Mouse (Mus musculus) liver, postnatal 0 days (tissue): ENCODE results near the gene Sgo2b. TPM values are rescaled to one million over a fixed set of nuclear protein-coding genes. Genes with fewer than 3 reads are reported as not detected.

Source experiments
- ATAC-seq: fragments of 200-750 bp; cut with Nextera tagmentation; 2 replicates; pipeline ENCODE4 v1.8.0; 2017; ENCODE audit warnings: mild to moderate bottlenecking, moderate library complexity
- DNase-seq: peaks from one replicate; pipeline ENCODE4 v3.0.0-alpha.2; 2016
- H3K27ac ChIP-seq: fragments of 300-500 bp; sonication (generic); 2 replicates; pipeline ENCODE4 v1.5.1; 2014; ENCODE audit warnings: antibody characterized with exemption, moderate library complexity, mild to moderate bottlenecking, low read depth
- H3K27me3 ChIP-seq: fragments of 300-500 bp; sonication (generic); 2 replicates; pipeline ENCODE4 v1.6.1; 2014; ENCODE audit warnings: low read length, control low read depth, mixed read lengths; ENCODE audit not compliant: insufficient read depth
- H3K36me3 ChIP-seq: fragments of 300-500 bp; sonication (generic); replicated peaks from 2 replicates; pipeline ENCODE4 v1.6.1; 2014; ENCODE audit warnings: mild to moderate bottlenecking, control low read depth, low read length, moderate library complexity, mixed read lengths; ENCODE audit not compliant: insufficient read depth
- H3K4me1 ChIP-seq: fragments of 300-500 bp; sonication (generic); 2 replicates; pipeline ENCODE4 v1.6.1; 2014; ENCODE audit warnings: antibody characterized with exemption, mild to moderate bottlenecking, control low read depth; ENCODE audit not compliant: insufficient read depth
- H3K4me2 ChIP-seq: fragments of 300-500 bp; sonication (generic); 2 replicates; pipeline ENCODE4 v1.6.1; 2014; ENCODE audit warnings: low read depth, mild to moderate bottlenecking, low read length, moderate library complexity, mixed read lengths
- H3K4me3 ChIP-seq: fragments of 300-500 bp; sonication (generic); 2 replicates; pipeline ENCODE4 v1.5.1; 2014; ENCODE audit warnings: low read depth, low read length
- H3K9ac ChIP-seq: fragments of 300-500 bp; sonication (generic); replicated peaks from 2 replicates; pipeline ENCODE4 v1.6.1; 2014; ENCODE audit warnings: mild to moderate bottlenecking, moderate library complexity
- H3K9me3 ChIP-seq: fragments of 300-500 bp; sonication (generic); 2 replicates; pipeline ENCODE4 v1.6.1; 2016; ENCODE audit warnings: mild to moderate bottlenecking, control low read depth, low read length, mixed read lengths
- CTCF ChIP-seq: sonication (generic); IDR thresholded peaks from 2 replicates; pipeline ENCODE4 v1.5.1; 2016; ENCODE audit warnings: antibody characterized with exemption, low read depth
- EP300 ChIP-seq: IDR thresholded peaks from 2 replicates; pipeline ENCODE4 v1.6.1; 2016; ENCODE audit warnings: antibody characterized with exemption, low read depth, mild to moderate bottlenecking
- WGBS: fragments of 180-500 bp; shearing (Covaris S2); extraction: QIAGEN DNeasy Blood & Tissue Kit; methylation state at CpG from one replicate; pipeline ENCODE4 v1.1.7; 2014; ENCODE audit not compliant: insufficient replicate concordance; 5-methylcytosine and 5-hydroxymethylcytosine counted together
- polyA plus RNA-seq: library from polyadenylated mRNA; unstranded; fragments of >200 nt; fragmentation: Nextera tagmentation; extraction: Ambion mirVana; gene quantifications from 2 replicates; pipeline ENCODE4 v1.2.1, GENCODE M21; 2015

Gene Sgo2b
- polyA plus RNA-seq, 1 experiment from 2014 or later, result not detected

GRCm38 (mm10) chr8:63929301-63930097 is 22.5 kb downstream of the Sgo2b start:
- Histone ChIP-seq H3K4me2 (no peak overlapping the region), H3K9ac (no peak overlapping the region), H3K9me3 (no peaks in the 10 kb centered on the region), H3K4me1 (no peaks in the 10 kb centered on the region), H3K36me3 (no peaks in the 10 kb centered on the region), H3K27ac (no peak overlapping the region), H3K4me3 (no peak overlapping the region), H3K27me3 (no peaks in the 10 kb centered on the region)
- ATAC-seq (no peak), DNase-seq (no peak)
- TF ChIP-seq EP300 (no peak), CTCF (no peak)
- 69% methylated on average over 3 of the region's 3 CpGs for WGBS

- no peaks in the 10 kb centered on the region for H3K9me3 ChIP-seq
- H3K4me2 ChIP-seq, result no peak overlapping the region
- no peaks in the 10 kb centered on the region for H3K4me1 ChIP-seq
- H3K27ac ChIP-seq, result no peak overlapping the region
- WGBS, result 55% methylated on average over 4 of the region's 4 CpGs
- no peak for TF ChIP-seq CTCF
- TF ChIP-seq EP300, result no peak
- H3K4me3 ChIP-seq, result no peak overlapping the region
- H3K36me3 ChIP-seq, result no peaks in the 10 kb centered on the region
- H3K9ac ChIP-seq, result no peak overlapping the region
- DNase-seq (no peak), ATAC-seq (no peak)
- H3K27me3 ChIP-seq, result no peaks in the 10 kb centered on the region
Observed at GRCm38 (mm10) chr8:63921257-63921960, 30.6 kb downstream of the Sgo2b start.

GRCm38 (mm10) chr8:63895096-63895495 is 57.0 kb downstream of the Sgo2b start:
- Histone ChIP-seq H3K27me3 (no peaks in the 10 kb centered on the region), H3K9me3 (no peaks in the 10 kb centered on the region), H3K4me1 (no peaks in the 10 kb centered on the region), H3K4me3 (no peak overlapping the region), H3K9ac (no peak overlapping the region), H3K36me3 (no peaks in the 10 kb centered on the region), H3K4me2 (no peak overlapping the region), H3K27ac (no peak overlapping the region)
- ATAC-seq (no peak), DNase-seq (no peak)
- 43% methylated on average over 2 of the region's 2 CpGs for WGBS
- TF ChIP-seq CTCF (no peak), EP300 (no peak)

- WGBS, result 70% methylated on average over 4 of the region's 4 CpGs
- H3K4me2 ChIP-seq, result no peak overlapping the region
Observed at GRCm38 (mm10) chr8:63878353-63878752, 73.7 kb downstream of the Sgo2b start.

GRCm38 (mm10) chr8:63877393-63877792 is 74.7 kb downstream of the Sgo2b start:
- Histone ChIP-seq H3K36me3 (no peaks in the 10 kb centered on the region), H3K4me3 (no peak overlapping the region)

More at GRCm38 (mm10) chr8:63878353-63878752, 73.7 kb downstream of the Sgo2b start:
- no peak overlapping the region for H3K4me3 ChIP-seq
- H3K27ac ChIP-seq, result no peak overlapping the region
- no peaks in the 10 kb centered on the region for H3K4me1 ChIP-seq
- DNase-seq (no peak), ATAC-seq (no peak)
- no peaks in the 10 kb centered on the region for H3K27me3 ChIP-seq
- H3K36me3 ChIP-seq, result no peaks in the 10 kb centered on the region
- H3K9me3 ChIP-seq, result no peaks in the 10 kb centered on the region
- TF ChIP-seq CTCF (no peak), EP300 (no peak)
- H3K9ac ChIP-seq, result no peak overlapping the region

GRCm38 (mm10) chr8:63876949-63877348 is 75.1 kb downstream of the Sgo2b start:
- Histone ChIP-seq H3K27me3 (no peaks in the 10 kb centered on the region), H3K27ac (no peak overlapping the region), H3K4me3 (no peak overlapping the region), H3K36me3 (no peaks in the 10 kb centered on the region), H3K9me3 (no peaks in the 10 kb centered on the region), H3K4me1 (no peaks in the 10 kb centered on the region), H3K4me2 (no peak overlapping the region), H3K9ac (no peak overlapping the region)
- no peak for ATAC-seq
- 85% methylated on average over 7 of the region's 7 CpGs for WGBS
- no peak for TF ChIP-seq EP300
- TF ChIP-seq CTCF, result no peak
- no peak for DNase-seq

More at GRCm38 (mm10) chr8:63877393-63877792, 74.7 kb downstream of the Sgo2b start:
- no peaks in the 10 kb centered on the region for H3K4me1 ChIP-seq
- no peaks in the 10 kb centered on the region for H3K27me3 ChIP-seq
- H3K9me3 ChIP-seq, result no peaks in the 10 kb centered on the region
- DNase-seq, result peak; percentile 46
- TF ChIP-seq EP300 (no peak), CTCF (peak; percentile 78)
- 13% methylated on average over 6 of the region's 6 CpGs for WGBS
- H3K9ac ChIP-seq, result no peak overlapping the region
- no peak overlapping the region for H3K4me2 ChIP-seq
- H3K27ac ChIP-seq, result no peak overlapping the region
- 0 out of 2 replicates have a peak, but pooled peaks have one; percentile 38 for ATAC-seq
